Mouse (Mus musculus): ENCODE results near the gene B2m.

B2m gene

GRCm38 (mm10) chr2:122186751-122187150, 39.3 kb downstream of the B2m start:
- DNase-seq (ENCODE audit: extremely low spot score, low read depth, low spot score): no peak

DNA sequence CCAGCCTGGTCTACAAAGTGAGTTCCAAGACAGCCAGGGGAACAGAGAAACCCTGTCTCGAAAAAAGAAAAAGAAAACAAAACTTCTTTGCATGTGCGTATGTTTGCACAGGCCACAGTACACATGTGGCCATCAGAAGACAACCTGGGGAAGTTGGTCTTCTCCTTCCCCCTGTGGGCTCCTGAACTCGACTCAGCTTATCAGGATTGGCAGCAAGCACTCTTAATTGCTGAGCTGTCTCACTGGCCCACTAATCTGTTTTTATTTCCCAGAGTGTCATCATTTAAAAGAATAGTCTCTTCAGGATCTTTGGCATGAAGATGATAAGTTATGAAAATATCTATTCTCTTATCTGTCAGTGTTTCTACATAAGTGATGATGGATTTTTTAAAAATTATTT, 44.4 kb downstream of the B2m start:
- no peak for DNase-seq (ENCODE audit: extremely low spot score, low read depth, low spot score)

- DNase-seq (ENCODE audit: extremely low spot score, low read depth, low spot score): no peak
Measured at GRCm38 (mm10) chr2:122194509-122194929, 47.0 kb downstream of the B2m start.

DNA sequence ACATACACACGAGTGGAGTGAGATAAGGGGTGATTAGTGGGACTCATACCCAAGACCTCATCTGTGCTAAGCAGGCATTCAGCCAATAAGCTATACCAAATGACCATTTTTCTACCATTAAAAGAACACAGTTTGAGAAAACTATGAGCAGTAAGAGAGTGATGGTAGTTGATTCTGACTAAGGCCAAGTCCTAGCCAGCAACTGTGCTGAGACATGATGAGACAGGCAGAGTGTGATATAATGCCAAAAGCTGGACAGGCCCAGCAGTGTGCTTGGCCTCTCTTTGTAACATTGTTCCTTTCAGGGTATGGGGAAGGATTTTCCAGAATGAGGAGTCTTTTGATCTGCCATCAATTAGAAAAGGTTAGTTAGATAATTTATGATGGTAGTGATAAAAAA, 54.0 kb downstream of the B2m start:
- DNase-seq (ENCODE audit: extremely low spot score, low read depth, low spot score): no peak

Measured in hindlimb bud, embryonic 11.5 days (tissue).